Comparison of ENCODE assay signal across 16 mouse cellular contexts in the genomic region with DNA sequence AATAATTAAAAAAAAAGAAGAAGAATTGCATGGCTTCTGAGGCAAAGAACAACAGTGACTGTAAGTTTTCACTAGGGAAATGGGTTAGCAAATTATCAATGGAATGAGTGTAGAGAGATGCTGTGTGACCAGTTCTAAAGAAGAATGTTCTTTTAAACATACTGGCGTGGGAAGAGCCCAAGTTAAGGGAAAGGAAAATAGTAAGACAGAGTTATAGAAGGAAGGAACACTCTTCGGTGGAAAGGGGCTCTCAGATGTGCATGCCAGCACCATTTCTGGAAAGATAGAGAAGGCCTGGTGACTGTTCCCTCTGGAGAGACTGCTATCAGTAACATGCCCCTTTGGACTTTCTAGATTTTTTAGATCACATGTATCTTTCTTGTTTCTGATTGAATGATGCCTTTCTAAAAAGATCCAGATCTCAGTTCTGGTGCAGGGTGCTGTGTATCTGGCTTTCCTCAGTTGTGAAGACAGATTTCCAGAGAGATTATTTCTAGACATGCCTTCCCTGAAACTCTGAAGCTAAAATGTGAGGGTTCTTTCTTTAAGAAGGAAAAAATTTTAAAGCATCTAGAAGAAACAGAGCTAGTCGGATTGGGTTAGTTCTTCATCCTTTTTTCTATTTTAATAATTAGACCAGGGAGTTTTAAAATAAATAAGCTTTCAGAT.
"Had no signal": no experiment of that assay in that cellular context is flagged by ENCODE, and none has a peak within 500 bp of the region (broad histone marks: within the 10 kb centered on the region; RNA-seq: fewer than 3 reads in every experiment).

No protein-coding gene starts in this region.

- H3K4me2 ChIP-seq: neural tube, embryonic 13.5 days; neural tube, embryonic 15.5 days; stomach, embryonic 15.5 days had no signal

- H3K9me3 ChIP-seq: neural tube, embryonic 13.5 days; neural tube, embryonic 15.5 days; stomach, embryonic 15.5 days had no signal

- H3K27ac ChIP-seq: neural tube, embryonic 13.5 days; neural tube, embryonic 15.5 days; stomach, embryonic 15.5 days; stomach, postnatal 0 days had no signal

- H3K27me3 ChIP-seq: neural tube, embryonic 13.5 days; neural tube, embryonic 15.5 days; stomach, embryonic 15.5 days had no signal

- H3K4me3 ChIP-seq: neural tube, embryonic 13.5 days; neural tube, embryonic 15.5 days; stomach, embryonic 15.5 days had no signal

- H3K4me1 ChIP-seq: neural tube, embryonic 13.5 days; neural tube, embryonic 15.5 days; stomach, embryonic 15.5 days had no signal

- H3K36me3 ChIP-seq: neural tube, embryonic 13.5 days; neural tube, embryonic 15.5 days; stomach, embryonic 15.5 days had no signal

- DNase-seq: retina, postnatal 1 day; right cerebral cortex, adult 18-20 months; right cerebral cortex, postnatal 14 days; right cerebral cortex, postnatal 25 days; right cerebral cortex, postnatal 4 days; spleen, adult 18-20 months; thymus, adult 18-20 months; thymus, adult 2 months; thymus, postnatal 14 days; thymus, postnatal 25 days; thymus, postnatal 36 days; thymus, postnatal 4 days had no signal

- H3K9ac ChIP-seq: neural tube, embryonic 13.5 days; neural tube, embryonic 15.5 days; stomach, embryonic 15.5 days had no signal
